In genomic region chr14:47508035-47508434, GRCm38 (mm10) we compare ENCODE assay signal across 20 mouse cellular contexts. TPM values are rescaled to one million over a fixed set of nuclear protein-coding genes. Genes with fewer than 3 reads are reported as not detected.
DNase-seq lines count a peak whose midpoint lies in the region; ATAC-seq and TF ChIP-seq lines count a peak whose summit lies in the region.
"Had no signal": no experiment of that assay in that cellular context is flagged by ENCODE, and none has a peak within 500 bp of the region (broad histone marks: within the 10 kb centered on the region; RNA-seq: fewer than 3 reads in every experiment).

No protein-coding gene starts in this region.

- no peaks in the 10 kb centered on the region for H3K9me3 ChIP-seq in midbrain, postnatal 0 days (ENCODE audit: low read length)
- no peaks in the 10 kb centered on the region for H3K9me3 ChIP-seq in midbrain, embryonic 13.5 days
- H3K9me3 ChIP-seq: embryonic facial prominence, embryonic 12.5 days; forebrain, embryonic 13.5 days; G1E; heart, embryonic 13.5 days; hindbrain, embryonic 12.5 days had no signal

- no peaks in the 10 kb centered on the region for H3K27me3 ChIP-seq in midbrain, postnatal 0 days (ENCODE audit: insufficient read depth, low read length)
- no peaks in the 10 kb centered on the region for H3K27me3 ChIP-seq in midbrain, embryonic 13.5 days
- H3K27me3 ChIP-seq: embryonic facial prominence, embryonic 12.5 days; forebrain, embryonic 13.5 days; heart, embryonic 13.5 days; hindbrain, embryonic 12.5 days had no signal

- no peak overlapping the region for H3K4me2 ChIP-seq in midbrain, postnatal 0 days (ENCODE audit: low read depth, low read length, poor library complexity, severe bottlenecking)
- H3K4me2 ChIP-seq in midbrain, embryonic 13.5 days (replicated peaks): no peak overlapping the region
- H3K4me2 ChIP-seq: embryonic facial prominence, embryonic 12.5 days; forebrain, embryonic 13.5 days; heart, embryonic 13.5 days; hindbrain, embryonic 12.5 days had no signal

- no peaks in the 10 kb centered on the region for H3K4me1 ChIP-seq in midbrain, postnatal 0 days (ENCODE audit: insufficient read depth, low read length)
- no peaks in the 10 kb centered on the region for H3K4me1 ChIP-seq in midbrain, embryonic 13.5 days (replicated peaks)
- H3K4me1 ChIP-seq: embryonic facial prominence, embryonic 12.5 days; forebrain, embryonic 13.5 days; hindbrain, embryonic 12.5 days had no signal

- ATAC-seq in midbrain, postnatal 0 days (ENCODE audit: low FRiP score): no peak
- ATAC-seq in midbrain, embryonic 13.5 days: no peak
- ATAC-seq: CD4-positive, CD25-positive, alpha-beta regulatory T cell, adult 4 months; forebrain, embryonic 13.5 days; hindbrain, embryonic 16.5 days had no signal

- H3K9ac ChIP-seq in midbrain, postnatal 0 days (replicated peaks; ENCODE audit: low read length, poor library complexity, severe bottlenecking): no peak overlapping the region
- no peak overlapping the region for H3K9ac ChIP-seq in midbrain, embryonic 13.5 days (replicated peaks)
- H3K9ac ChIP-seq: embryonic facial prominence, embryonic 12.5 days; forebrain, embryonic 13.5 days; heart, embryonic 13.5 days; hindbrain, embryonic 12.5 days had no signal

- no peaks in the 10 kb centered on the region; the same call in 1 of the 2 replicates for H3K36me3 ChIP-seq in midbrain, postnatal 0 days (ENCODE audit: insufficient read depth, low read length)
- H3K36me3 ChIP-seq in midbrain, embryonic 13.5 days: no peaks in the 10 kb centered on the region
- H3K36me3 ChIP-seq: embryonic facial prominence, embryonic 12.5 days had no signal

- DNase-seq in layer of hippocampus, adult 2 months (ENCODE audit: low spot score in 2 of 2): peak in 1 of 2 experiments; percentile 60
- no peak for DNase-seq in layer of hippocampus, adult 8-10 months (ENCODE audit: low spot score in 2 of 2)
- DNase-seq in midbrain, postnatal 0 days (ENCODE audit: low spot score): peak; percentile 19
- peak; percentile 35 for DNase-seq in brain, embryonic 14.5 days (ENCODE audit: low read depth)
- DNase-seq in telencephalon, adult 2 months (ENCODE audit: low read depth, low spot score): peak; percentile 58
- no peak for DNase-seq in cerebellum, adult 8-10 months
- DNase-seq: adrenal gland, postnatal 10 days; cerebellum, adult 18-20 months; cerebellum, postnatal 10 days; gastrocnemius, postnatal 36 days; heart, adult 11 months; heart, postnatal 36 days had no signal

- no peak for TF ChIP-seq CTCF in layer of hippocampus, adult 2 months (conservative IDR thresholded peaks at IDR 0.05)
- no peak for TF ChIP-seq CTCF in midbrain, postnatal 0 days (IDR thresholded peaks at IDR 0.05)
- TF ChIP-seq CTCF in brain, embryonic 14.5 days (IDR thresholded peaks at IDR 0.05; ENCODE audit: borderline replicate concordance, extremely low read depth, insufficient read depth, insufficient read length): no peak

- H3K4me3 ChIP-seq in layer of hippocampus, adult 2 months: no peak overlapping the region
- H3K4me3 ChIP-seq in midbrain, postnatal 0 days (ENCODE audit: low read depth, low read length): no peak overlapping the region
- no peak overlapping the region for H3K4me3 ChIP-seq in midbrain, embryonic 13.5 days (replicated peaks)
- H3K4me3 ChIP-seq: embryonic facial prominence, embryonic 12.5 days; forebrain, embryonic 13.5 days; heart, embryonic 13.5 days; hindbrain, embryonic 12.5 days had no signal

- TF ChIP-seq POLR2A in brain, embryonic 14.5 days (IDR thresholded peaks at IDR 0.05; ENCODE audit: borderline replicate concordance, extremely low read depth, insufficient read depth, insufficient read length, poor library complexity, severe bottlenecking): no peak

- peak overlapping the region; percentile 92 for H3K27ac ChIP-seq in layer of hippocampus, adult 2 months
- no peak overlapping the region for H3K27ac ChIP-seq in midbrain, postnatal 0 days (ENCODE audit: low read depth, low read length)
- H3K27ac ChIP-seq in midbrain, embryonic 13.5 days: no peak overlapping the region
- H3K27ac ChIP-seq: embryonic facial prominence, embryonic 12.5 days; forebrain, embryonic 13.5 days; heart, embryonic 13.5 days; hindbrain, embryonic 12.5 days had no signal

RNA-seq across cellular contexts. Expression of gene Fbxo34, which starts 57.8 kb away (rescaled TPM):
- 10 to 100 TPM; 90.9 to 94.0 TPM for total RNA-seq in layer of hippocampus, adult 2 months (2021)
- 10 to 100 TPM; 79.4 to 98.3 (median 87.4) TPM for total RNA-seq in layer of hippocampus, adult 8-10 months (2022)
- total RNA-seq in midbrain, postnatal 0 days (2014; rRNA removed): 29.7 and 29.9 TPM in 2 replicates
- 36.5 and 45.5 TPM in 2 replicates for polyA plus RNA-seq in midbrain, postnatal 0 days (2015; fragmentation: Nextera tagmentation; extraction: Ambion mirVana)
- 24.9 and 26.6 TPM in 2 replicates for polyA plus RNA-seq in midbrain, embryonic 13.5 days (2015; fragmentation: Nextera tagmentation; extraction: Ambion mirVana)
- 20.1 and 23.4 TPM in 2 replicates for polyA plus RNA-seq in brain, embryonic 14.5 days (2012; rRNA removed)

Comparison
In these comparisons a context has a peak if more than half of its experiments do, and no peak if none do; other contexts are left out.
1. DNase-seq: peak in midbrain, postnatal 0 days (single experiment), brain, embryonic 14.5 days (single experiment) and telencephalon, adult 2 months (single experiment); none in layer of hippocampus, adult 8-10 months (0 of 2) and cerebellum, adult 8-10 months (single experiment).